Comparison of ENCODE assay signal across 20 mouse cellular contexts in the genomic region with DNA sequence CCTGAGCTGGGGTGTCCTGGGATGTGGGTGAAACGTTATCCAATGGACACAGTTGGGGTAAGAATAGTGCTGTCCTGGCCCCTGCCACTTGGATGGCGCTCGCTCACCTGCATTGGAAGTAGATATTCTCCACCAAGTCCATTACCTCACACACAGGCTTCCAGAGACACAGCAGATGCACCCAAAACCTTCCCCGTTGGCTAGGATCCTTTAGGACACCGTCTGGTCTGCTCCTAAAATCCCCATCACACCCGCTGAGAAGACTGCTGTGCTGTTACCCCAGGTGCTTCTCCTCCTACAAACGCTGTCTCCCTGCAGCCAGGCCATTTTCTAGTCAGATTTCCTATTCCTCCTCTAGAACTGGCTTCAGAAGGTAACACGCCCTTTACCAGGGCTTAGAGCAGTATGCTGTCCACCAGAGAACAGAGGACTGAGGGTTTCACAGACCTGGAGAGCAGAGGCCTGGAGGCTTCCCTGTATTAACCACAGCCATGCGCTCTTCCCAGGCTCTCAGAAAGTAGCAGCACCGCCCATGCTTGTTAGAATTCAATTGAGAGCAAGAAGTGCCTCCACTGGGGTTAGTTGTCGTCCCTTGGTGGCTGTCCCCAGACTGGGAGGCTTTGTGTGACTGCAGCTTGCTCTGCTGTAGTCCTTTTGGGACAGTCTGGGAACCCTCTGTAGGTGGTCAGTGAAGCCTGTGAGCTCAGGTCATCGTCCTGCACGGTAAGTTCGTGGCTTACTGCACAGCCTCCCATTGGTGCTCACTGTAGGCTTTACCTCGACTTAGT. TPM values are rescaled to one million over a fixed set of nuclear protein-coding genes. Genes with fewer than 3 reads are reported as not detected.
DNase-seq lines count a peak whose midpoint lies in the region; ATAC-seq and TF ChIP-seq lines count a peak whose summit lies in the region.
"Had no signal": no experiment of that assay in that cellular context is flagged by ENCODE, and none has a peak within 500 bp of the region (broad histone marks: within the 10 kb centered on the region; RNA-seq: fewer than 3 reads in every experiment).

No protein-coding gene starts in this region.

- TF ChIP-seq POLR2A in lung, adult 2 months (IDR thresholded peaks at IDR 0.05; ENCODE audit: borderline replicate concordance, extremely low read depth, low read depth, low read length) = no peak

- H3K27ac ChIP-seq in midbrain, embryonic 11.5 days (ENCODE audit: low read depth, low read length) = no peak overlapping the region
- H3K27ac ChIP-seq in midbrain, embryonic 15.5 days = no peak overlapping the region
- H3K27ac ChIP-seq: embryonic facial prominence, embryonic 12.5 days; forebrain, embryonic 15.5 days; hindbrain, embryonic 10.5 days; hindbrain, embryonic 14.5 days; intestine, embryonic 15.5 days had no signal

- no peak overlapping the region for H3K9ac ChIP-seq in midbrain, embryonic 11.5 days (ENCODE audit: low read length)
- no peak overlapping the region for H3K9ac ChIP-seq in midbrain, embryonic 15.5 days
- H3K9ac ChIP-seq: embryonic facial prominence, embryonic 12.5 days; forebrain, embryonic 15.5 days; heart, embryonic 12.5 days; hindbrain, embryonic 14.5 days; intestine, embryonic 15.5 days had no signal

- no peak overlapping the region for H3K4me3 ChIP-seq in midbrain, embryonic 11.5 days (ENCODE audit: low read depth, low read length)
- no peak overlapping the region for H3K4me3 ChIP-seq in midbrain, embryonic 15.5 days
- no peak overlapping the region for H3K4me3 ChIP-seq in lung, adult 2 months (replicated peaks; ENCODE audit: extremely low read depth, low read depth, low read length)
- H3K4me3 ChIP-seq: embryonic facial prominence, embryonic 12.5 days; forebrain, embryonic 15.5 days; heart, embryonic 12.5 days; hindbrain, embryonic 10.5 days; intestine, embryonic 15.5 days had no signal

- H3K4me2 ChIP-seq in midbrain, embryonic 11.5 days = no peak overlapping the region
- no peak overlapping the region for H3K4me2 ChIP-seq in midbrain, embryonic 15.5 days
- H3K4me2 ChIP-seq: embryonic facial prominence, embryonic 12.5 days; forebrain, embryonic 15.5 days; heart, embryonic 12.5 days; hindbrain, embryonic 14.5 days; intestine, embryonic 15.5 days had no signal

- ATAC-seq in midbrain, embryonic 11.5 days (ENCODE audit: low FRiP score) = no peak
- ATAC-seq in midbrain, embryonic 15.5 days (replicated peaks) = no peak
- ATAC-seq: CD4-positive, CD25-positive, alpha-beta regulatory T cell, adult 4 months; forebrain, embryonic 15.5 days; intestine, embryonic 15.5 days had no signal

- H3K36me3 ChIP-seq in midbrain, embryonic 11.5 days (ENCODE audit: control insufficient read depth, insufficient read depth, low read length) = peaks cover 6% of the 10 kb centered on the region; the same call in 1 of the 2 replicates
- peaks cover 11% of the 10 kb centered on the region; the same call in 1 of the 2 replicates for H3K36me3 ChIP-seq in midbrain, embryonic 15.5 days (replicated peaks)

- no peaks in the 10 kb centered on the region for H3K4me1 ChIP-seq in midbrain, embryonic 11.5 days (ENCODE audit: control insufficient read depth, insufficient read depth, low read length)
- H3K4me1 ChIP-seq in midbrain, embryonic 15.5 days = no peaks in the 10 kb centered on the region
- no peaks in the 10 kb centered on the region for H3K4me1 ChIP-seq in lung, adult 2 months (ENCODE audit: control insufficient read depth, insufficient read depth, low read length)
- H3K4me1 ChIP-seq: embryonic facial prominence, embryonic 12.5 days had no signal

- peak; percentile 0 for DNase-seq in adrenal gland, adult 2 months
- DNase-seq in adrenal gland, postnatal 4 days (ENCODE audit: low spot score in 2 of 2) = no peak
- DNase-seq in cerebellum, adult 9-11 months = peak; percentile 59
- no peak for DNase-seq in cerebellum, adult 11 months
- peak; percentile 62 for DNase-seq in midbrain, embryonic 11.5 days (ENCODE audit: low spot score, missing footprints)
- no peak for DNase-seq in lung, adult 2 months
- DNase-seq: adrenal gland, postnatal 10 days; B cell, adult 2 months; gastrocnemius, postnatal 36 days; heart, adult 18-20 months; kidney, adult 18-20 months had no signal

- TF ChIP-seq CTCF in lung, adult 2 months (IDR thresholded peaks at IDR 0.05; ENCODE audit: insufficient read depth, low read length) = no peak

- 84% methylated on average over 15 of the region's 15 CpGs for WGBS in midbrain, embryonic 11.5 days
- WGBS in midbrain, embryonic 15.5 days = 83% methylated on average over 15 of the region's 15 CpGs
- WGBS in lung, adult 2 months = 92% methylated on average over 15 of the region's 15 CpGs

- no peaks in the 10 kb centered on the region for H3K9me3 ChIP-seq in midbrain, embryonic 11.5 days (ENCODE audit: control insufficient read depth, low read length)
- H3K9me3 ChIP-seq in midbrain, embryonic 15.5 days = no peaks in the 10 kb centered on the region
- H3K9me3 ChIP-seq: embryonic facial prominence, embryonic 12.5 days; forebrain, embryonic 15.5 days; G1E; heart, embryonic 12.5 days; hindbrain, embryonic 10.5 days; intestine, embryonic 15.5 days had no signal

- H3K27me3 ChIP-seq in midbrain, embryonic 11.5 days (ENCODE audit: control insufficient read depth, insufficient read depth, low read length) = no peaks in the 10 kb centered on the region
- H3K27me3 ChIP-seq in midbrain, embryonic 15.5 days (replicated peaks) = no peaks in the 10 kb centered on the region
- H3K27me3 ChIP-seq: embryonic facial prominence, embryonic 12.5 days; forebrain, embryonic 15.5 days; intestine, embryonic 15.5 days had no signal

RNA-seq across cellular contexts. Expression of gene Tpst1, which starts 21.9 kb away (rescaled TPM):
- total RNA-seq in adrenal gland, adult 2 months (2021) = 10 to 100 TPM; 27.5 to 66.2 TPM
- polyA plus RNA-seq in adrenal gland, adult 2 months (2012; rRNA removed) = 39.5 and 42.4 TPM in 2 replicates
- 10 to 100 TPM; 41.7 to 43.8 TPM for total RNA-seq in adrenal gland, postnatal 4 days (2021)
- 64.7 and 68.7 TPM in 2 replicates for polyA plus RNA-seq in midbrain, embryonic 11.5 days (2014; fragmentation: Nextera tagmentation; extraction: Ambion mirVana)
- polyA plus RNA-seq in midbrain, embryonic 15.5 days (2015; fragmentation: Nextera tagmentation; extraction: Ambion mirVana) = 54.7 and 59.4 TPM in 2 replicates
- polyA plus RNA-seq in lung, adult 2 months (2012; rRNA removed) = 24.4 and 24.5 TPM in 2 replicates
- polyA plus RNA-seq: G1E had no signal

RNA-seq across cellular contexts. Expression of gene Crcp, which starts 22.2 kb away (rescaled TPM):
- total RNA-seq in adrenal gland, adult 2 months (2021) = 10 to 100 TPM; 33.6 to 43.0 TPM
- polyA plus RNA-seq in adrenal gland, adult 2 months (2012; rRNA removed) = 6.6 and 10.2 TPM in 2 replicates
- total RNA-seq in adrenal gland, postnatal 4 days (2021) = 10 to 100 TPM; 38.9 to 41.3 TPM
- 41.1 and 42.7 TPM in 2 replicates for polyA plus RNA-seq in midbrain, embryonic 11.5 days (2014; fragmentation: Nextera tagmentation; extraction: Ambion mirVana)
- polyA plus RNA-seq in midbrain, embryonic 15.5 days (2015; fragmentation: Nextera tagmentation; extraction: Ambion mirVana) = 88.6 and 91.3 TPM in 2 replicates
- 9.4 and 12.9 TPM in 2 replicates for polyA plus RNA-seq in lung, adult 2 months (2012; rRNA removed)

RNA-seq across cellular contexts. Expression of gene Asl, which starts 22.2 kb away (rescaled TPM):
- 100 to 1,000 TPM in 1 of 2 experiments, 10 to 100 TPM in 1; 92.5 to 106 TPM for total RNA-seq in adrenal gland, adult 2 months (2021)
- polyA plus RNA-seq in adrenal gland, adult 2 months (2012; rRNA removed) = 74.2 and 115 TPM in 2 replicates
- total RNA-seq in adrenal gland, postnatal 4 days (2021) = 100 to 1,000 TPM; 149 to 165 TPM
- polyA plus RNA-seq in midbrain, embryonic 11.5 days (2014; fragmentation: Nextera tagmentation; extraction: Ambion mirVana) = 24.2 and 30.1 TPM in 2 replicates
- 40.1 and 42.4 TPM in 2 replicates for polyA plus RNA-seq in midbrain, embryonic 15.5 days (2015; fragmentation: Nextera tagmentation; extraction: Ambion mirVana)
- 22.1 and 27.3 TPM in 2 replicates for polyA plus RNA-seq in lung, adult 2 months (2012; rRNA removed)

RNA-seq across cellular contexts. Expression of gene Gusb, which starts 48.4 kb away (rescaled TPM):
- 10 to 100 TPM; 42.6 to 57.1 TPM for total RNA-seq in adrenal gland, adult 2 months (2021)
- polyA plus RNA-seq in adrenal gland, adult 2 months (2012; rRNA removed) = 35.4 and 41.9 TPM in 2 replicates
- 10 to 100 TPM; 61.0 to 61.5 TPM for total RNA-seq in adrenal gland, postnatal 4 days (2021)
- 31.8 and 33.9 TPM in 2 replicates for polyA plus RNA-seq in midbrain, embryonic 11.5 days (2014; fragmentation: Nextera tagmentation; extraction: Ambion mirVana)
- 30.6 and 30.9 TPM in 2 replicates for polyA plus RNA-seq in midbrain, embryonic 15.5 days (2015; fragmentation: Nextera tagmentation; extraction: Ambion mirVana)
- 39.0 and 44.8 TPM in 2 replicates for polyA plus RNA-seq in lung, adult 2 months (2012; rRNA removed)

Comparison
In these comparisons a context has a peak if more than half of its experiments do, and no peak if none do; other contexts are left out.
1. DNase-seq: peak in adrenal gland, adult 2 months (single experiment), cerebellum, adult 9-11 months (single experiment) and midbrain, embryonic 11.5 days (single experiment); none in adrenal gland, postnatal 4 days (0 of 2), cerebellum, adult 11 months (single experiment) and lung, adult 2 months (single experiment).